Mouse (Mus musculus): ENCODE data around the gene Trcg1.

Trcg1 gene

GRCm38 (mm10) chr9:57233767-57234166, 2.6 kb upstream of the Trcg1 start:
- no peak for DNase-seq

- DNase-seq, result no peak
These were observed 1.3 kb downstream of the Trcg1 start for GRCm38 (mm10) chr9:57237705-57238104.

GRCm38 (mm10) chr9:57238220-57238619, 1.9 kb downstream of the Trcg1 start:
- no peak for DNase-seq

GRCm38 (mm10) chr9:57241111-57241510, 4.8 kb downstream of the Trcg1 start:
- no peak for DNase-seq

GRCm38 (mm10) chr9:57242916-57243315, 6.6 kb downstream of the Trcg1 start:
- no peak for DNase-seq

- no peak for DNase-seq
These were observed 7.8 kb downstream of the Trcg1 start for GRCm38 (mm10) chr9:57244106-57244685.

GRCm38 (mm10) chr9:57246482-57246881, 10.1 kb downstream of the Trcg1 start:
- no peak for DNase-seq

- no peak for DNase-seq
These were observed 10.9 kb downstream of the Trcg1 start for GRCm38 (mm10) chr9:57247201-57247671.

GRCm38 (mm10) chr9:57248030-57248942, 11.9 kb downstream of the Trcg1 start:
- no peak for DNase-seq

GRCm38 (mm10) chr9:57250026-57250425, 13.7 kb downstream of the Trcg1 start:
- no peak for DNase-seq

- no peak for DNase-seq
These were observed 14.8 kb downstream of the Trcg1 start for GRCm38 (mm10) chr9:57251139-57251538.

- no peak for DNase-seq
These were observed 17.7 kb downstream of the Trcg1 start for GRCm38 (mm10) chr9:57254061-57254460.

GRCm38 (mm10) chr9:57254823-57255495, 18.6 kb downstream of the Trcg1 start:
- no peak for DNase-seq

GRCm38 (mm10) chr9:57256309-57256708, 20.0 kb downstream of the Trcg1 start:
- no peak for DNase-seq

- no peak for DNase-seq
These were observed 20.5 kb downstream of the Trcg1 start for GRCm38 (mm10) chr9:57256861-57257260.

- DNase-seq, result no peak
These were observed 21.3 kb downstream of the Trcg1 start for GRCm38 (mm10) chr9:57257627-57258026.

GRCm38 (mm10) chr9:57259736-57260135, 23.4 kb downstream of the Trcg1 start:
- DNase-seq, result peak; percentile 94

- DNase-seq, result peak; percentile 51
These were observed 24.6 kb downstream of the Trcg1 start for GRCm38 (mm10) chr9:57260940-57261339.

- DNase-seq, result peak; percentile 74
These were observed 25.2 kb downstream of the Trcg1 start for GRCm38 (mm10) chr9:57261516-57261912.

GRCm38 (mm10) chr9:57261913-57262794, 25.8 kb downstream of the Trcg1 start, which contains the start of gene 1700017B05Rik:
1700017B05Rik (minus strand) TSS chr9:57262612.
- DNase-seq, result peak; percentile 92

GRCm38 (mm10) chr9:57262795-57263684, 26.7 kb downstream of the Trcg1 start:
- no peak for DNase-seq
